Mouse (Mus musculus) MEL (cell line): ENCODE results near the gene Tiam1. TPM values are rescaled to one million over a fixed set of nuclear protein-coding genes. Genes with fewer than 3 reads are reported as not detected.
A peak's percentile ranks its signal among the peaks of the same experiment; 100 is the strongest.

Source experiments
- DNase-seq: peaks from one replicate; pipeline ENCODE4 v3.0.0; 2011; ENCODE audit warnings: low read depth, low spot score
- H3K27ac ChIP-seq: 2 replicates; pipeline ENCODE4 v1.5.1; 2012; ENCODE audit warnings: low read depth, mild to moderate bottlenecking, control low read depth, low read length, moderate library complexity; ENCODE audit not compliant: control insufficient read depth
- H3K27me3 ChIP-seq, 2 experiments: fragments of 150-350 bp in 1 of 2; sonication (generic) in 1 of 2; 2 replicates each; pipeline ENCODE4 v1.6.1; 2012; ENCODE audit warnings: low read length in 2 of 2, mild to moderate bottlenecking in 2 of 2, improper control_type of control experiment in 1 of 2, moderate library complexity in 1 of 2; ENCODE audit not compliant: insufficient read depth in 2 of 2, control insufficient read depth in 1 of 2
- H3K36me3 ChIP-seq, 2 experiments: 2 replicates each; pipeline ENCODE4 v1.6.1; 2012 to 2014; ENCODE audit warnings: low read length in 2 of 2, improper control_type of control experiment in 1 of 2, inconsistent platforms in 1 of 2, mild to moderate bottlenecking in 1 of 2; ENCODE audit not compliant: insufficient read depth in 2 of 2, control insufficient read depth in 1 of 2
- H3K4me1 ChIP-seq, 2 experiments: fragments of 150-350 bp in 1 of 2; sonication (generic) in 1 of 2; 2 replicates each; pipeline ENCODE4 v1.6.1; 2012; ENCODE audit warnings: low read length in 2 of 2, improper control_type of control experiment in 1 of 2, mild to moderate bottlenecking in 1 of 2; ENCODE audit not compliant: insufficient read depth in 2 of 2, control insufficient read depth in 1 of 2
- H3K4me3 ChIP-seq, 2 experiments: fragments of 150-350 bp in 1 of 2; sonication (generic) in 1 of 2; 2 replicates each; pipeline ENCODE4 v1.5.1; 2012; ENCODE audit warnings: low read depth in 2 of 2, low read length in 2 of 2, mild to moderate bottlenecking in 2 of 2, moderate library complexity in 2 of 2, control low read depth in 1 of 2, improper control_type of control experiment in 1 of 2; ENCODE audit not compliant: control insufficient read depth in 1 of 2, insufficient read depth in 1 of 2
- H3K79me2 ChIP-seq: 2 replicates; pipeline ENCODE4 v1.6.1; 2012; ENCODE audit warnings: mild to moderate bottlenecking, low read length, moderate library complexity; ENCODE audit not compliant: control insufficient read depth, poor library complexity, insufficient read depth
- H3K9ac ChIP-seq: 2 replicates; pipeline ENCODE4 v1.6.1; 2012; ENCODE audit warnings: low read depth, mild to moderate bottlenecking, control low read depth, low read length, moderate library complexity; ENCODE audit not compliant: control insufficient read depth, poor library complexity, severe bottlenecking
- H3K9me3 ChIP-seq: fragments of 150-350 bp; sonication (generic); replicated peaks from 2 replicates; pipeline ENCODE4 v1.6.1; 2012; ENCODE audit warnings: mild to moderate bottlenecking, low read length, improper control_type of control experiment, moderate library complexity; ENCODE audit not compliant: insufficient read depth
- BHLHE40 ChIP-seq: IDR thresholded peaks from 2 replicates; pipeline ENCODE4 v1.6.1; 2012; ENCODE audit warnings: low read depth, mild to moderate bottlenecking, inconsistent platforms, low read length, improper control_type of control experiment, borderline replicate concordance
- CHD1 ChIP-seq: IDR thresholded peaks from 2 replicates; pipeline ENCODE4 v1.6.1; 2012; ENCODE audit warnings: low read depth, mild to moderate bottlenecking, inconsistent platforms, low read length, improper control_type of control experiment
- CHD2 ChIP-seq: IDR thresholded peaks from 2 replicates; pipeline ENCODE4 v1.6.1; 2011; ENCODE audit warnings: low read length, improper control_type of control experiment
- CTCF ChIP-seq, 3 experiments: IDR thresholded peaks in 2 of 3; conservative IDR thresholded peaks in 1 of 3; 2 replicates each; pipeline ENCODE4 v1.5.1; 2011 to 2012; ENCODE audit warnings: low read length in 3 of 3, low read depth in 2 of 3, mild to moderate bottlenecking in 2 of 3, improper control_type of control experiment in 1 of 3, inconsistent platforms in 1 of 3, mixed read lengths in 1 of 3, moderate library complexity in 1 of 3; ENCODE audit not compliant: control insufficient read depth in 1 of 3, insufficient read depth in 1 of 3, poor library complexity in 1 of 3, severe bottlenecking in 1 of 3
- ELF1 ChIP-seq: IDR thresholded peaks from 2 replicates; pipeline ENCODE4 v1.6.1; 2014; ENCODE audit warnings: low read depth, mild to moderate bottlenecking, inconsistent platforms, low read length, improper control_type of control experiment, moderate library complexity
- EP300 ChIP-seq, 2 experiments: IDR thresholded peaks; 2 replicates each; pipeline ENCODE4 v1.6.1; 2011; ENCODE audit warnings: improper control_type of control experiment in 2 of 2, low read length in 2 of 2, low read depth in 1 of 2, mild to moderate bottlenecking in 1 of 2
- GATA1 ChIP-seq: IDR thresholded peaks from 2 replicates; pipeline ENCODE4 v1.6.1; 2011; ENCODE audit warnings: low read depth, low read length, improper control_type of control experiment
- HCFC1 ChIP-seq: IDR thresholded peaks from 2 replicates; pipeline ENCODE4 v1.6.1; 2012; ENCODE audit warnings: low read depth, mild to moderate bottlenecking, inconsistent platforms, low read length, improper control_type of control experiment, moderate library complexity
- JUND ChIP-seq: IDR thresholded peaks from 2 replicates; pipeline ENCODE4 v1.6.1; 2011; ENCODE audit warnings: low read depth, mild to moderate bottlenecking, improper control_type of control experiment, low read length
- KAT2A ChIP-seq: conservative IDR thresholded peaks from 2 replicates; pipeline ENCODE4 v1.6.1; 2012; ENCODE audit warnings: low read depth, low read length, improper control_type of control experiment, inconsistent platforms
- MAFK ChIP-seq: IDR thresholded peaks from 2 replicates; pipeline ENCODE4 v1.6.1; 2011; ENCODE audit warnings: low read depth, mild to moderate bottlenecking, low read length, improper control_type of control experiment, borderline replicate concordance
- MAX ChIP-seq: IDR thresholded peaks from 2 replicates; pipeline ENCODE4 v1.6.1; 2011; ENCODE audit warnings: low read length, improper control_type of control experiment
- MEF2A ChIP-seq: IDR thresholded peaks from 2 replicates; pipeline ENCODE4 v1.6.1; 2014; ENCODE audit warnings: low read depth, mild to moderate bottlenecking, inconsistent platforms, low read length, improper control_type of control experiment; ENCODE audit not compliant: poor library complexity, insufficient replicate concordance, severe bottlenecking; ENCODE audit errors: extremely low read depth
- MXI1 ChIP-seq: IDR thresholded peaks from 2 replicates; pipeline ENCODE4 v1.6.1; 2011; ENCODE audit warnings: mild to moderate bottlenecking, low read depth, low read length, improper control_type of control experiment
- MYB ChIP-seq: IDR thresholded peaks from 2 replicates; pipeline ENCODE4 v1.6.1; 2011; ENCODE audit warnings: mild to moderate bottlenecking, low read depth, low read length, improper control_type of control experiment
- MYC ChIP-seq: IDR thresholded peaks from 2 replicates; pipeline ENCODE4 v1.6.1; 2011; ENCODE audit warnings: low read depth, mild to moderate bottlenecking, low read length, improper control_type of control experiment, moderate library complexity
- NELFE ChIP-seq: IDR thresholded peaks from 2 replicates; pipeline ENCODE4 v1.6.1; 2011; ENCODE audit warnings: low read depth, low read length, improper control_type of control experiment
- POLR2A ChIP-seq, 2 experiments: IDR thresholded peaks; 2 replicates each; pipeline ENCODE4 v1.6.1; 2011 to 2012; ENCODE audit warnings: low read length in 2 of 2, mild to moderate bottlenecking in 2 of 2, control low read depth in 1 of 2, improper control_type of control experiment in 1 of 2, low read depth in 1 of 2, moderate library complexity in 1 of 2; ENCODE audit not compliant: control insufficient read depth in 1 of 2, insufficient read depth in 1 of 2, poor library complexity in 1 of 2
- POLR2AphosphoS2 ChIP-seq: IDR thresholded peaks from 2 replicates; pipeline ENCODE4 v1.6.1; 2011; ENCODE audit warnings: low read length, improper control_type of control experiment
- POLR2AphosphoS5 ChIP-seq: IDR thresholded peaks from 2 replicates; pipeline ENCODE4 v1.6.1; 2012; ENCODE audit warnings: low read depth, borderline replicate concordance, mild to moderate bottlenecking, inconsistent platforms, low read length, moderate library complexity, mixed read lengths
- RAD21 ChIP-seq: IDR thresholded peaks from 2 replicates; pipeline ENCODE4 v1.6.1; 2011; ENCODE audit warnings: mild to moderate bottlenecking, low read depth, low read length, improper control_type of control experiment
- SIN3A ChIP-seq: IDR thresholded peaks from 2 replicates; pipeline ENCODE4 v1.6.1; 2012; ENCODE audit warnings: low read length, improper control_type of control experiment, inconsistent platforms
- SMC3 ChIP-seq: IDR thresholded peaks from 2 replicates; pipeline ENCODE4 v1.6.1; 2011; ENCODE audit warnings: low read depth, low read length, improper control_type of control experiment
- TAL1 ChIP-seq: IDR thresholded peaks from 2 replicates; pipeline ENCODE4 v1.6.1; 2012; ENCODE audit warnings: mild to moderate bottlenecking, inconsistent platforms, low read length, moderate library complexity, mixed read lengths
- TBP ChIP-seq: IDR thresholded peaks from 2 replicates; pipeline ENCODE4 v1.8.0; 2011; ENCODE audit warnings: low read depth, low read length, improper control_type of control experiment
- TCF12 ChIP-seq: IDR thresholded peaks from 2 replicates; pipeline ENCODE4 v1.6.1; 2014; ENCODE audit warnings: low read depth, mild to moderate bottlenecking, inconsistent platforms, low read length, improper control_type of control experiment, moderate library complexity
- UBTF ChIP-seq: IDR thresholded peaks from 2 replicates; pipeline ENCODE4 v1.6.1; 2012; ENCODE audit warnings: low read depth, mild to moderate bottlenecking, inconsistent platforms, low read length, improper control_type of control experiment, moderate library complexity, borderline replicate concordance; ENCODE audit not compliant: insufficient read depth
- USF1 ChIP-seq: IDR thresholded peaks from 2 replicates; pipeline ENCODE4 v1.6.1; 2014; ENCODE audit warnings: low read depth, mild to moderate bottlenecking, inconsistent platforms, low read length, improper control_type of control experiment, moderate library complexity
- USF2 ChIP-seq, 2 experiments: IDR thresholded peaks; 2 replicates each; pipeline ENCODE4 v1.6.1; 2011 to 2012; ENCODE audit warnings: improper control_type of control experiment in 2 of 2, low read length in 2 of 2, borderline replicate concordance in 1 of 2, inconsistent platforms in 1 of 2, low read depth in 1 of 2, mild to moderate bottlenecking in 1 of 2; ENCODE audit not compliant: insufficient read depth in 1 of 2
- ZKSCAN1 ChIP-seq: IDR thresholded peaks from 2 replicates; pipeline ENCODE4 v1.6.1; 2012; ENCODE audit warnings: low read depth, mild to moderate bottlenecking, inconsistent platforms, low read length, improper control_type of control experiment, moderate library complexity
- ZMIZ1 ChIP-seq: IDR thresholded peaks from 2 replicates; pipeline ENCODE4 v1.6.1; 2012; ENCODE audit warnings: low read depth, mild to moderate bottlenecking, inconsistent platforms, low read length, improper control_type of control experiment, moderate library complexity
- ZNF384 ChIP-seq: IDR thresholded peaks from 2 replicates; pipeline ENCODE4 v1.6.1; 2012; ENCODE audit warnings: low read depth, mild to moderate bottlenecking, inconsistent platforms, low read length, improper control_type of control experiment
- polyA plus RNA-seq, 2 experiments: library from polyadenylated mRNA; stranded (reverse) in 1 of 2; unstranded in 1 of 2; fragments of >175 nt in 1 of 2; fragments of >200 nt in 1 of 2; gene quantifications; 2 replicates each; pipeline versions ENCODE4 v1.2.1 to v1.2.4; 2012; ENCODE audit warnings: low replicate concordance in 2 of 2, low read depth in 1 of 2; ENCODE audit not compliant: insufficient read length in 2 of 2, insufficient read depth in 1 of 2, missing spikeins in 1 of 2
- total RNA-seq: library from RNA; depleted of rRNA; stranded (reverse); fragments of 300-350 nt; gene quantifications from 2 replicates; pipeline ENCODE4 v1.2.3, GENCODE M21; 2012

Tiam1 gene
- total and polyA plus RNA-seq, 3 experiments: 15.0 to 23.9 (median 19.9) TPM

DNA sequence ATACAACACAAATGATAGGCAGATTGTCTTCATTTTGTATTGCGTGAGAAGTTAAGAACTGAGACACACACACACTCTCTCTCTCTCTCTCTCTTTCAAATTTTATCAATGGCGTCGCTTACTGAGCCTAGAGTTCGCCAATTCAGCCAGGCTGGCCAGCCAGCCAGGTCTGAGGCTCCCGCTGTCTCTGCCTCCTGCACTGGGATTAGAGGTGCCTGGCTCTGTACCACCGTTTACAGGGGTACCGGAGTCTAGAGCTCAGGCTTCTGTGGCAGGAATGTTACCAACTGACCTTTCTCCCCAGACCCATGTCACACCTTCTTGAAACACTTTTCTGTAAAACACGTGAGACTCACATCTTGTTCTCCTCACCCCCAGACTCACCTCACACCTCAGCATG, 298.1 kb downstream of the Tiam1 start:
- DNase-seq: no peak
- Histone ChIP-seq H3K4me1 (peaks cover 0 to 21% of the 10 kb centered on the region in 2 experiments; a peak in 2 of 4 replicates), H3K27me3 (no peaks in the 10 kb centered on the region), H3K9me3 (no peaks in the 10 kb centered on the region), H3K27ac (no peak overlapping the region), H3K9ac (no peak overlapping the region)
- TF ChIP-seq EP300 (IDR thresholded peaks at IDR 0.05; ENCODE audit: low read depth in 1 of 2, low read length in 2 of 2) (no peak), UBTF (no peak), TBP (no peak), TAL1 (no peak), MYC (no peak), JUND (no peak), USF2 (IDR thresholded peaks at IDR 0.05; ENCODE audit: borderline replicate concordance in 1 of 2, insufficient read depth in 1 of 2, low read depth in 1 of 2, low read length in 2 of 2) (no peak), GATA1 (no peak), KAT2A (no peak), BHLHE40 (no peak), SIN3A (no peak), MEF2A (no peak), NELFE (no peak)
- TF ChIP-seq, all 39 proteins: peak for 0
- Histone ChIP-seq H3K36me3 (peaks cover 0 to 18% of the 10 kb centered on the region in 2 experiments; a peak in 2 of 4 replicates), H3K4me3 (no peak overlapping the region), H3K79me2 (no peaks in the 10 kb centered on the region)

DNA sequence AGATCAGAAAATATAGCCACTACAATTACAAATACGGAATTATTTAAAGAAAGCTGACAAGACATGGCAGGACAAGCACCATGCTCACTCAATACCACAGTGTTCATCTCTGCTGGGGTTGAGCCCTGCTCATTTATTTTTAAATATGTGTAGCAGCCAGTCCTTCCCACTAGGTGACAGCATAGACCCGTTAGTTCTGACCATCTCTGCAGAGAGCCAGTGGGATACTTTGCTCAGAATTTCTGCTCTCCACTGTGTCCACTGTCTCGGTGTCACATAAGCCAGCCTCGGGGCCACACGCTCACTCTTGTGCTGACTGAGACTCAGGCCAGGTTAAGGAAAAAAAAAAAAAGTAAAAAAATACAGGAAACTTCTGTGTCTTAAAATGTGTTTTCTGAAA, 299.0 kb downstream of the Tiam1 start:
- Histone ChIP-seq H3K9ac (no peak overlapping the region), H3K4me1 (peaks cover 0 to 17% of the 10 kb centered on the region in 2 experiments; a peak in 2 of 4 replicates), H3K9me3 (no peaks in the 10 kb centered on the region), H3K79me2 (no peaks in the 10 kb centered on the region), H3K36me3 (peaks cover 0 to 14% of the 10 kb centered on the region in 2 experiments; a peak in 2 of 4 replicates), H3K4me3 (no peak overlapping the region), H3K27me3 (no peaks in the 10 kb centered on the region), H3K27ac (no peak overlapping the region)
- DNase-seq: peak; percentile 47
- TF ChIP-seq ZNF384 (no peak), GATA1 (no peak), HCFC1 (no peak), TCF12 (no peak), POLR2A (IDR thresholded peaks at IDR 0.05; ENCODE audit: control insufficient read depth in 1 of 2, insufficient read depth in 1 of 2, low read depth in 1 of 2, low read length in 2 of 2, poor library complexity in 1 of 2) (no peak), CHD1 (no peak), MAX (no peak), CTCF (IDR thresholded peaks at IDR 0.05 in 2 of 3, conservative IDR thresholded peaks at IDR 0.05 in 1 of 3; ENCODE audit: control insufficient read depth in 1 of 3, insufficient read depth in 1 of 3, low read depth in 2 of 3, low read length in 3 of 3, poor library complexity in 1 of 3, severe bottlenecking in 1 of 3) (peak; percentile 63 to 85 (median 72)), MXI1 (no peak), RAD21 (peak; percentile 90), USF1 (no peak), MAFK (no peak), SMC3 (peak; percentile 92), TAL1 (no peak), ZMIZ1 (no peak), POLR2AphosphoS5 (no peak), ZKSCAN1 (no peak), MYC (no peak), CHD2 (no peak), ELF1 (no peak), SIN3A (no peak), BHLHE40 (no peak), POLR2AphosphoS2 (no peak), MYB (no peak), TBP (no peak)
